In the genomic region with DNA sequence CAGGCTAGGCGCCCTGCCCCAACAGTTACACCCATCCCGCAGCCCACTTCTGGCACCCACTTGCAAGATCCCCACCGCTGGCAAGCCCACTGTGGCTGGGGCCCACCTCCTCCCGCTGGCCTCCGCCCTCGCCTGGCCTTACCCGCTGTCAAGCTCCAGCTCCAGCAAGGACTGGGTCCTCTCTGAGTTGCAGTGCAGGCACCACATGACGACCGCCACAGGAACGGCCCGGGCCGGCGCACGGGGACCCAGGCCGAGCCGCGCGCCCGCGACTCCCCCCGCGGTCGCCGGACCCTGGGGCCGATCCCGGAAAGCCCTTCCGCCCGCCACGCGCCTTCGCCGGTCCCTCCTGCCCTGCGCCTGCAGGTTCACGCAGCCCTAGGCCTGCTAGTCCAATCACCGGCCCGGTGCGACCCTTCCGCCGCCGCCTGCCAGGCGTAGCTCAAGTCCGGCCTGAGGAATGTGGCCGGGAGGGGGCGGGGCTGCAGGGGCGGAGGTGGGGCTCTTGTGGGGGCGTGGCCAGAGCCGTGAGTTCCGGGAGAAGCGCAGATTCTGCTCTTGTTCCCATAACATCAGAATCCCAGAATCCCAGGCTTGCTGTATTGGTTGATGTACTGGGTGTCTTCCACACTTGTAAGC, we compare ENCODE assay signal across 8 mouse cellular contexts.
A peak's percentile ranks its signal among the peaks of the same experiment; 100 is the strongest.
DNase-seq lines count a peak whose midpoint lies in the region; ATAC-seq lines count a peak whose summit lies in the region.

No protein-coding gene starts in this region.

- peaks cover 8% of the 10 kb centered on the region; the same call in 1 of the 2 replicates for H3K4me1 ChIP-seq in embryonic facial prominence, embryonic 11.5 days (ENCODE audit: control insufficient read depth, insufficient read depth, low read length)
- H3K4me1 ChIP-seq in heart, embryonic 10.5 days = peaks cover 74% of the 10 kb centered on the region
- H3K4me1 ChIP-seq in kidney, embryonic 14.5 days (ENCODE audit: control insufficient read depth, insufficient read depth, low read length) = peaks cover 55% of the 10 kb centered on the region

- DNase-seq in right cerebral cortex, postnatal 25 days = peak; percentile 42
- DNase-seq in right cerebral cortex, postnatal 36 days (ENCODE audit: low spot score in 2 of 2) = no peak
- peak; percentile 89 for DNase-seq in embryonic facial prominence, embryonic 11.5 days (ENCODE audit: low spot score)
- DNase-seq in heart, embryonic 10.5 days (ENCODE audit: low spot score) = peak; percentile 96
- DNase-seq in lung, postnatal 25 days (ENCODE audit: low spot score) = peak; percentile 88
- peak; percentile 91 for DNase-seq in retina, postnatal 1 day
- peak; percentile 80 for DNase-seq in urinary bladder, postnatal 25 days (ENCODE audit: low spot score)

- peak overlapping the region; percentile 68 for H3K4me3 ChIP-seq in embryonic facial prominence, embryonic 11.5 days (ENCODE audit: low read depth, low read length)
- H3K4me3 ChIP-seq in heart, embryonic 10.5 days = peak overlapping the region; percentile 71
- peak overlapping the region; percentile 79 for H3K4me3 ChIP-seq in kidney, embryonic 14.5 days (ENCODE audit: low read length)

- peak overlapping the region; percentile 52; the same call in 1 of the 2 replicates for H3K27ac ChIP-seq in embryonic facial prominence, embryonic 11.5 days (replicated peaks; ENCODE audit: low read depth, low read length)
- peak overlapping the region; percentile 91 for H3K27ac ChIP-seq in heart, embryonic 10.5 days
- H3K27ac ChIP-seq in kidney, embryonic 14.5 days (ENCODE audit: low read depth, low read length) = peak overlapping the region; percentile 59

- peak overlapping the region; percentile 83 for H3K9ac ChIP-seq in embryonic facial prominence, embryonic 11.5 days (replicated peaks; ENCODE audit: low read length)
- H3K9ac ChIP-seq in kidney, embryonic 14.5 days (ENCODE audit: low read depth, low read length) = peak overlapping the region; percentile 84

- no peaks in the 10 kb centered on the region for H3K36me3 ChIP-seq in embryonic facial prominence, embryonic 11.5 days (replicated peaks; ENCODE audit: control insufficient read depth, insufficient read depth, low read depth, low read length)
- H3K36me3 ChIP-seq in heart, embryonic 10.5 days = no peaks in the 10 kb centered on the region
- H3K36me3 ChIP-seq in kidney, embryonic 14.5 days (ENCODE audit: control insufficient read depth, insufficient read depth, low read length) = no peaks in the 10 kb centered on the region

- 2% methylated on average over 39 of the region's 49 CpGs for WGBS in embryonic facial prominence, embryonic 11.5 days
- under 1% methylated on average over 49 of the region's 49 CpGs for WGBS in heart, embryonic 10.5 days
- under 1% methylated on average over 44 of the region's 49 CpGs for WGBS in kidney, embryonic 14.5 days

- peak; percentile 88 for ATAC-seq in embryonic facial prominence, embryonic 11.5 days (replicated peaks; ENCODE audit: insufficient number of reproducible peaks, low FRiP score, low TSS enrichment, low read depth)
- peak; percentile 91 for ATAC-seq in kidney, embryonic 14.5 days (ENCODE audit: low FRiP score, low TSS enrichment)

- H3K9me3 ChIP-seq in embryonic facial prominence, embryonic 11.5 days (replicated peaks; ENCODE audit: control insufficient read depth, low read length) = no peaks in the 10 kb centered on the region
- H3K9me3 ChIP-seq in heart, embryonic 10.5 days = no peaks in the 10 kb centered on the region
- no peaks in the 10 kb centered on the region for H3K9me3 ChIP-seq in kidney, embryonic 14.5 days (ENCODE audit: control insufficient read depth, low read length)

- H3K4me2 ChIP-seq in embryonic facial prominence, embryonic 11.5 days (ENCODE audit: low read depth, low read length) = peak overlapping the region; percentile 83
- peak overlapping the region; percentile 75 for H3K4me2 ChIP-seq in kidney, embryonic 14.5 days (replicated peaks; ENCODE audit: low read depth, low read length)

- H3K27me3 ChIP-seq in embryonic facial prominence, embryonic 11.5 days (ENCODE audit: control insufficient read depth, insufficient read depth, low read length) = no peaks in the 10 kb centered on the region
- H3K27me3 ChIP-seq in heart, embryonic 10.5 days (ENCODE audit: insufficient read depth, poor library complexity, severe bottlenecking) = no peaks in the 10 kb centered on the region
- H3K27me3 ChIP-seq in kidney, embryonic 14.5 days (ENCODE audit: control insufficient read depth, insufficient read depth, low read length) = no peaks in the 10 kb centered on the region

Comparison
In these comparisons a context has a peak if more than half of its experiments do, and no peak if none do; other contexts are left out.
1. DNase-seq: peak in right cerebral cortex, postnatal 25 days (single experiment), embryonic facial prominence, embryonic 11.5 days (single experiment), heart, embryonic 10.5 days (single experiment), lung, postnatal 25 days (single experiment), retina, postnatal 1 day (single experiment) and urinary bladder, postnatal 25 days (single experiment); none in right cerebral cortex, postnatal 36 days (0 of 2).
2. Peak in every context shown above with its lines, with median percentiles within 50 percentile points of each other: H3K27ac ChIP-seq and H3K4me3 ChIP-seq.